Mouse (Mus musculus): ENCODE measurements around the gene Nags.

GRCm38 (mm10) chr11:102165971-102166722, 20.8 kb downstream of the Nags start:
- TF ChIP-seq CTCF (IDR thresholded peaks at IDR 0.05; ENCODE audit: extremely low read depth, insufficient read depth, low read length) = no peak
- TF ChIP-seq POLR2A (IDR thresholded peaks at IDR 0.05; ENCODE audit: extremely low read depth, insufficient read depth, low read length) = no peak

Data from cortical plate, adult 2 months (tissue).